Comparison of ENCODE assay signal across 10 mouse cellular contexts in the genomic region with DNA sequence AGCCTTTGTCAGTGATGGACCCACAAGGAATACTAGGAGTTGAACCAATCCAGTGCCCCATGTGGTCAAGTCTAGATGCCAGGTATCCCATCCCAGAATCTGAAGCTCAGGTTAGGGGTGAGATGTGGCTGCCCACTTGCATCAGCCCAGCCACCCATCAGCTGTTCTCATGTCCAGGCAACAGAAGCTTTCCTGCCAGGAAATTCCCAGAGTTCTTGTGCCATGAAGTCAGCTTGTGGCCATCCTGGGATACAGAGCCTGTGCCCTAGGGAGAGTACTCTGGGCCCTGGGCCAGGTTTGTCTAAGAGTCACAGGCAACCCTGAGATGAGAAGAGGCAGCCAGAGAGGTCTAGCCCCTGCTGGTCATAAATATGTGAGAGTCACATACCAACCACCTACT. TPM values are rescaled to one million over a fixed set of nuclear protein-coding genes. Genes with fewer than 3 reads are reported as not detected.
A peak's percentile ranks its signal among the peaks of the same experiment; 100 is the strongest.
DNase-seq lines count a peak whose midpoint lies in the region; ATAC-seq and TF ChIP-seq lines count a peak whose summit lies in the region.
"Had no signal": no experiment of that assay in that cellular context is flagged by ENCODE, and none has a peak within 500 bp of the region (broad histone marks: within the 10 kb centered on the region; RNA-seq: fewer than 3 reads in every experiment).

No protein-coding gene starts in this region.

- TF ChIP-seq EP300 in lung, postnatal 0 days (IDR thresholded peaks at IDR 0.05) = peak; percentile 18; the same call in 1 of the 2 replicates

- no peak overlapping the region for H3K9ac ChIP-seq in kidney, embryonic 16.5 days (replicated peaks; ENCODE audit: low read length)
- no peak overlapping the region for H3K9ac ChIP-seq in lung, postnatal 0 days (replicated peaks; ENCODE audit: low read depth)

- H3K4me3 ChIP-seq in kidney, embryonic 16.5 days (ENCODE audit: low read length) = no peak overlapping the region
- H3K4me3 ChIP-seq in lung, postnatal 0 days (ENCODE audit: low read depth, low read length) = 0 out of 2 replicates have a peak overlapping the region, but pooled peaks have one; percentile 8

- TF ChIP-seq CTCF in lung, postnatal 0 days (IDR thresholded peaks at IDR 0.05) = peak; percentile 28

- peak; percentile 82 for DNase-seq in kidney, adult 11 months
- DNase-seq in adrenal gland, postnatal 14 days = peak; percentile 81
- DNase-seq in heart, postnatal 14 days = peak; percentile 73 to 82
- peak; percentile 71 for DNase-seq in lung, postnatal 0 days (ENCODE audit: low spot score)
- DNase-seq in embryo, embryonic 9.5 days (ENCODE audit: extremely low spot score) = no peak
- no peak for DNase-seq in right cerebral cortex, postnatal 36 days (ENCODE audit: low spot score in 2 of 2)
- DNase-seq in left cerebral cortex, postnatal 25 days (ENCODE audit: low spot score in 2 of 2) = no peak

- H3K27me3 ChIP-seq in kidney, embryonic 16.5 days (ENCODE audit: insufficient read depth, low read length) = no peaks in the 10 kb centered on the region; the same call in 1 of the 2 replicates
- no peaks in the 10 kb centered on the region for H3K27me3 ChIP-seq in lung, postnatal 0 days (replicated peaks; ENCODE audit: insufficient read depth, low read length)

- H3K9me3 ChIP-seq in kidney, embryonic 16.5 days (ENCODE audit: low read length) = no peaks in the 10 kb centered on the region
- H3K9me3 ChIP-seq in lung, postnatal 0 days (ENCODE audit: low read length) = no peaks in the 10 kb centered on the region

- intact Hi-C loops in heart, postnatal 14 days (cut with DNase I) = loop anchor here (5.0 kb wide), 1 partner anchor 154 kb away; no protein-coding TSS in a partner anchor
- intact Hi-C loops in left cerebral cortex, postnatal 25 days (cut with DNase I) = loop anchor here (5.0 kb wide), 1 partner anchor 139 kb away; a partner anchor contains a TSS

- H3K27ac ChIP-seq in kidney, embryonic 16.5 days (ENCODE audit: low read length) = no peak overlapping the region
- peak overlapping the region; percentile 90; the same call in 1 of the 2 replicates for H3K27ac ChIP-seq in lung, postnatal 0 days (ENCODE audit: low read length)
- H3K27ac ChIP-seq: macrophage had no signal

- no peaks in the 10 kb centered on the region for H3K36me3 ChIP-seq in kidney, embryonic 16.5 days (ENCODE audit: insufficient read depth, low read length)
- H3K36me3 ChIP-seq in lung, postnatal 0 days (ENCODE audit: insufficient read depth, low read length) = no peaks in the 10 kb centered on the region

- no peak overlapping the region for H3K4me2 ChIP-seq in kidney, embryonic 16.5 days (replicated peaks; ENCODE audit: low read depth, low read length)
- peak overlapping the region; percentile 92 for H3K4me2 ChIP-seq in lung, postnatal 0 days (replicated peaks; ENCODE audit: low read depth, low read length)

- H3K4me1 ChIP-seq in kidney, embryonic 16.5 days (ENCODE audit: insufficient read depth, low read length) = peaks cover 43% of the 10 kb centered on the region
- peaks cover 53% of the 10 kb centered on the region; the same call in 1 of the 2 replicates for H3K4me1 ChIP-seq in lung, postnatal 0 days (ENCODE audit: insufficient read depth, low read depth, low read length)

- no peak for ATAC-seq in kidney, embryonic 16.5 days (ENCODE audit: low FRiP score, low TSS enrichment)
- ATAC-seq in lung, postnatal 0 days = no peak

RNA-seq across cellular contexts. Expression of a gene that starts 2.3 kb away (rescaled TPM):
- polyA plus RNA-seq in kidney, embryonic 16.5 days (2015; fragmentation: Nextera tagmentation; extraction: Ambion mirVana) = 30.1 and 36.5 TPM in 2 replicates
- 11.3 and 14.0 TPM in 2 replicates for total RNA-seq in adrenal gland, postnatal 14 days (2021)
- total RNA-seq in heart, postnatal 14 days (2021) = 10 to 100 TPM; 33.0 to 36.3 TPM
- 79.6 and 96.1 TPM in 2 replicates for polyA plus RNA-seq in lung, postnatal 0 days (2015; fragmentation: Nextera tagmentation; extraction: Ambion mirVana)
- total RNA-seq in left cerebral cortex, postnatal 25 days (2021) = 10 to 100 TPM; 31.1 to 31.5 TPM

RNA-seq across cellular contexts. Expression of a gene that starts 42.2 kb away (rescaled TPM):
- polyA plus RNA-seq in kidney, embryonic 16.5 days (2015; fragmentation: Nextera tagmentation; extraction: Ambion mirVana) = 32.0 and 34.6 TPM in 2 replicates
- total RNA-seq in adrenal gland, postnatal 14 days (2021) = 9.7 and 10.1 TPM in 2 replicates
- 1 to 10 TPM; 9.7 to 9.9 TPM for total RNA-seq in heart, postnatal 14 days (2021)
- polyA plus RNA-seq in lung, postnatal 0 days (2015; fragmentation: Nextera tagmentation; extraction: Ambion mirVana) = 23.8 and 25.9 TPM in 2 replicates
- total RNA-seq in left cerebral cortex, postnatal 25 days (2021) = 1 to 10 TPM; 9.4 to 9.5 TPM

RNA-seq across cellular contexts. Expression of a gene that starts 42.2 kb away (rescaled TPM):
- polyA plus RNA-seq in kidney, embryonic 16.5 days (2015; fragmentation: Nextera tagmentation; extraction: Ambion mirVana) = 1.4 and 1.9 TPM in 2 replicates
- total RNA-seq in adrenal gland, postnatal 14 days (2021) = 0.19 TPM in 1 of 2 replicates, not detected in the other
- under 1 TPM; 0.17 to 0.29 TPM for total RNA-seq in heart, postnatal 14 days (2021)
- 2.0 and 2.3 TPM in 2 replicates for polyA plus RNA-seq in lung, postnatal 0 days (2015; fragmentation: Nextera tagmentation; extraction: Ambion mirVana)
- total RNA-seq in left cerebral cortex, postnatal 25 days (2021) = under 1 TPM; 0.78 to 0.83 TPM
- total RNA-seq: hematopoietic stem cell, adult 5-6 weeks had no signal

RNA-seq across cellular contexts. Expression of a gene that starts 57.9 kb away (rescaled TPM):
- polyA plus RNA-seq in kidney, embryonic 16.5 days (2015; fragmentation: Nextera tagmentation; extraction: Ambion mirVana) = 76.1 and 85.9 TPM in 2 replicates
- 806 and 858 TPM in 2 replicates for total RNA-seq in adrenal gland, postnatal 14 days (2021)
- total RNA-seq in heart, postnatal 14 days (2021) = 1 to 10 TPM; 7.8 to 9.8 TPM
- polyA plus RNA-seq in lung, postnatal 0 days (2015; fragmentation: Nextera tagmentation; extraction: Ambion mirVana) = 35.0 and 36.8 TPM in 2 replicates
- 100 to 1,000 TPM; 141 to 145 TPM for total RNA-seq in left cerebral cortex, postnatal 25 days (2021)

Comparison
In these comparisons a context has a peak if more than half of its experiments do, and no peak if none do; other contexts are left out.
1. DNase-seq: peak in kidney, adult 11 months (single experiment), adrenal gland, postnatal 14 days (single experiment), heart, postnatal 14 days (2 of 2) and lung, postnatal 0 days (single experiment); none in embryo, embryonic 9.5 days (single experiment), right cerebral cortex, postnatal 36 days (0 of 2) and left cerebral cortex, postnatal 25 days (0 of 2).